Mouse (Mus musculus): ENCODE measurements around the gene Tm4sf5.

- TF ChIP-seq CTCF (IDR thresholded peaks at IDR 0.05; ENCODE audit: borderline replicate concordance, control insufficient read depth, extremely low read depth, insufficient read depth, low read length, poor library complexity), result no peak
- TF ChIP-seq POLR2A (IDR thresholded peaks at IDR 0.05; ENCODE audit: control insufficient read depth, extremely low read depth, insufficient read depth, low read length, poor library complexity), result no peak
Measured at GRCm38 (mm10) chr11:70516352-70516751, 11.3 kb downstream of the Tm4sf5 start.

All from thymus, adult 2 months (tissue).